Mouse (Mus musculus) urinary bladder, postnatal 36 days (tissue): ENCODE results near the gene Lrch4.

Experiments used
- DNase-seq, 2 experiments: peaks; one replicate each; pipeline ENCODE4 v3.0.0; 2022; ENCODE audit warnings: low spot score in 2 of 2, mixed read lengths in 1 of 2

Lrch4 gene

GRCm38 (mm10) chr5:137686127-137686790 lies 57.3 kb downstream of the Lrch4 start:
- no peak for DNase-seq

- DNase-seq = no peak
Measured at GRCm38 (mm10) chr5:137689974-137690373, 61.1 kb downstream of the Lrch4 start.

- DNase-seq = no peak
Measured at GRCm38 (mm10) chr5:137690531-137690930, 61.6 kb downstream of the Lrch4 start.
